Mouse (Mus musculus): ENCODE results near the gene Stau1.
A peak's percentile ranks its signal among the peaks of the same experiment; 100 is the strongest.

The Stau1 gene

GRCm38 (mm10) chr2:166910536-166910935, 85.6 kb downstream of the Stau1 start:
- no peak for DNase-seq (ENCODE audit: low spot score in 2 of 2)

DNA sequence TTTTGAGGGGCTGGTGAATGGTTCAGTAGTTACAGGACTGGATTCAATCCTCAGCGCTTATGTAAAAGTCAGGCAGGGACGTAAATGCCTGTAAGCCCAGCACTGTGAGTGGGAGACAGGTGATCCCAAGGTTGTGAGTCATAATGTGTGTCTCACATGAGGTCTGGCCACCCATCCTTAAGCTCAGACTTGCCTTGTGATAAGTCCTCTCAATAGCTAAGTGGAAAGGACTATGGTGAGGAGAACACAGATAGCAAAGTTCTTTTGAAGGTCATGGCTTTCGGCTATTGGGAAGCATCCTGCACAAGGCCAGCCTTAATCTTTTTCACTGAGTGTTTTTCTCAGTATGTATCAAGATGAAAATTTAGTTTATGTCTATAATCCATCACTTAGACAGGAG, 86.4 kb downstream of the Stau1 start:
- DNase-seq (ENCODE audit: low spot score in 2 of 2), result no peak

DNA sequence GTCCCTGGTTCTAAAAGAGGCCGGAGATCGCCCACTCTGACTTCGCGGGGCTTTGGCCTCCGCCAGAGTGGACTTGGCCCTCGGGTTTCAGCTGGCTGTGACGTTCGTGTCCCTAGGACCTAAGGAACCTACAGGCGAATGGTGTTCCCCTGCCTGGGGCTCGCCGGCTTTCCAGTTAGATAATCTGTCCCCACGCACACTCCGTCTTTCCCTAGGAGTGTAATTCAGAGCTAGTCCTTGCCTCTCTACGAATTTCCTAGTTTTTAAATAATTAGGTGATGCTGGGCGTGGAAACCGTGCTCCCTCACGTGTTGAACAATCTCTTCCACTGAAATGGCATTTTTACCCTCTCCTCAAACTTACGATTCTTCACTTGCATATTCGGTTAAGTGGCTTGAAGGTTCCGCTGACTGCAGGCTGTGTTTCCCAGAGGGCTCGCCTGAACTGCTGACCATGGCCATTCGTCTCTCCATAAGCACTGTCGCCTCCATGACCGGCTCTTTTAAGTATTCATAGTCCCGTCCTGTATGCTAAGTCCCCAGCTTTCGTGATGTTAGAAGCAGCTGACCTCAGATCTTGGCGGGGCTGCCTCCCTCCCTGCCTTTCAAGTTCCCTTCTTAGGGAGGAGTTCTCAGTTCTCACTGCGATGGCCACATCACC, 89.4 kb downstream of the Stau1 start:
- peak; percentile 4 to 17 for DNase-seq (ENCODE audit: low spot score in 2 of 2)

- DNase-seq (ENCODE audit: low spot score in 2 of 2), result peak; percentile 95 to 96
Observed at GRCm38 (mm10) chr2:166905711-166906522, 90.2 kb downstream of the Stau1 start, which contains the start of gene Cse1l. Gene Cse1l, plus strand, starts transcription at chr2:166906040.

- no peak for DNase-seq (ENCODE audit: low spot score in 2 of 2)
Observed at GRCm38 (mm10) chr2:166903719-166904282, 92.3 kb downstream of the Stau1 start.

GRCm38 (mm10) chr2:166900792-166901505, 95.2 kb downstream of the Stau1 start:
- DNase-seq (ENCODE audit: low spot score in 2 of 2), result no peak

DNA sequence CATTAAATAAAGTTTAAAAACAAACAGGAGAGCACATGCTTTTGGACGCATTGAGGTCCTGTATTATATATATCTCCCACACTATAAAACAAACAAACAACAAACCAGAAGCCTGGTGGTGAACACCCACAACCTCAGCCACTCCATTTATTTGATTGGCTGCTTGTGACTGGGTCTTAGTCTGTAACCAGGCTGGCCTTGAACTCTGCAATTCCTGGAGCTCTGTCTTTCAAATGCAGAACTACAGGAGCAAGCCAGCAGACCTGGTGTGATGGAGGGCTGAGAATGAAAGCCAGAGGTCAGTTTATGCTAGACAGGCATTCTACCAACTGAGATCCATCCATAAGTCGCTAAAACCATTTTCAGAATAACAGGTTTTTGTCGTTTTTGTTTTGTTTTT, 96.4 kb downstream of the Stau1 start:
- DNase-seq (ENCODE audit: low spot score in 2 of 2), result no peak

DNA sequence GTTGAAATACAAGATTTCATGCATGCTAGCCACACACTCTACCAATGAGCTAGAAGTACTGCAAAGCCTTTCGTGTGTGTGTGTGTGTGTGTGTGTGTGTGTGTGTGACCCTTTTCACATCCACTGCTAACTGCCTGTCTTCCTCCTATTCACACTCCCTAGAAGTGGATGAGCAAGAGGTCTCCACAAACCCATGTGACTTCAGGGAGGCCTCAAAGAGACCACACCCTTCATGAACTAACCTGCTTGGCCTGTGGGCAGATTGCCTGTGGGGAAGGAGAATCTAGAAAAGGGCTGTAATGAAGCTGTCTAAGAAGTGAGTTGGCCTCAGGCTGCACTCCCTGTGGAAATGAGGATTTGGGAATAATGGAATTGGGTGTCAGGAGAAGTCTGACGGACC, 96.9 kb downstream of the Stau1 start:
- DNase-seq (ENCODE audit: low spot score in 2 of 2), result no peak

Data from heart, adult 9 months (tissue).